Mouse (Mus musculus) thymus, adult 2 months (tissue): Measurements from ENCODE around the gene Taf15. TPM values are rescaled to one million over a fixed set of nuclear protein-coding genes. Genes with fewer than 3 reads are reported as not detected.

Experiments
- DNase-seq: peaks from one replicate; pipeline ENCODE4 v3.0.0; 2021
- H3K27ac ChIP-seq: fragments of 200-500 bp; 2 replicates; pipeline ENCODE4 v1.5.1; 2012; ENCODE audit warnings: low read length, control low read depth; ENCODE audit not compliant: control insufficient read depth, insufficient read depth
- H3K27me3 ChIP-seq: fragments of 200-500 bp; 2 replicates; pipeline ENCODE4 v1.6.1; 2012; ENCODE audit warnings: mild to moderate bottlenecking, low read length, moderate library complexity, mixed read lengths; ENCODE audit not compliant: control insufficient read depth, insufficient read depth
- H3K36me3 ChIP-seq: fragments of 200-500 bp; 2 replicates; pipeline ENCODE4 v1.6.1; 2012; ENCODE audit warnings: mild to moderate bottlenecking, low read length, moderate library complexity; ENCODE audit not compliant: control insufficient read depth, insufficient read depth
- H3K4me1 ChIP-seq: fragments of 200-500 bp; replicated peaks from 2 replicates; pipeline ENCODE4 v1.6.1; 2012; ENCODE audit warnings: low read length; ENCODE audit not compliant: control insufficient read depth, insufficient read depth
- H3K4me3 ChIP-seq: fragments of 200-500 bp; 2 replicates; pipeline ENCODE4 v1.5.1; 2012; ENCODE audit warnings: mild to moderate bottlenecking, low read length, control low read depth, moderate library complexity; ENCODE audit not compliant: control insufficient read depth, insufficient read depth
- CTCF ChIP-seq: fragments of 200-500 bp; IDR thresholded peaks from 2 replicates; pipeline ENCODE4 v1.5.1; 2012; ENCODE audit warnings: mild to moderate bottlenecking, control low read depth, low read length, moderate library complexity, borderline replicate concordance; ENCODE audit not compliant: control insufficient read depth, poor library complexity, insufficient read depth; ENCODE audit errors: extremely low read depth
- POLR2A ChIP-seq: fragments of 200-500 bp; IDR thresholded peaks from 2 replicates; pipeline ENCODE4 v1.6.1; 2012; ENCODE audit warnings: mild to moderate bottlenecking, low read length, control low read depth, moderate library complexity; ENCODE audit not compliant: control insufficient read depth, poor library complexity, insufficient read depth; ENCODE audit errors: extremely low read depth
- WGBS: fragments of 180-500 bp; shearing (Covaris S2); methylation state at CpG from one replicate; pipeline ENCODE4 v1.1.7; 2018; 5-methylcytosine and 5-hydroxymethylcytosine counted together
- polyA plus RNA-seq: library from polyadenylated mRNA; depleted of rRNA; stranded (reverse); fragments of >200 nt; gene quantifications from 2 replicates; pipeline ENCODE4 v1.2.3, GENCODE M21; 2012

Taf15 gene
- polyA plus RNA-seq, 1 experiment: 17.1 TPM

DNA sequence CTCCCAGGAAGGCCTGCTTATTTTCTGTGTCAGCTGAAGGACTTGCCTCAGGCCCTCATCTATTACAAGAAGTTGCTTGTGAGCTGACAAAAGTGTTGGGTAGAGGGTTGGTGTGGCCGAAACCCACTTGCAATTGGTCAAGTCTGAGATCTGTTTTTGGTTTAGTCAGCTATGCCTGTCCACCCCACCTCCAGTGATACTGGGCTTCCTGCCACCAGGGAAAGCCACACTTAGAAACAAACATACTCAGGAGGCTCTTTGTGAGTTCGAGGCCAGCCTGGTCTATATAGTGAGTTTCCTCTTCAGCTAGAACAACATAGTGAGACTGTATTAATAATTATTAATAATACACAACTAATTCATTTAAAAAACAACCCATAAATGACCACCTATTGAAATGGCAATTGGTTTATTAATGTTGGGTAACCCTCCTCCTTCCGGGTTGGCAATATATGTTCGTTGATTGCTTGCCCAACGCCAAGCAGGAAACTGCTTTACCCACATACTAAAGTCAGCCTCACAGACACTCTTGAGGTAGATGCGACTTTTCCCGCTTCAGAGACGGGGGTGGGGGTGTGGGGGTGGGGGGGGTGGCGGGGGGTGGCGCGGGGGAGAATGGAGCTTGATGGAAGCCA lies 33.3 kb upstream of the Taf15 start:
- H3K4me1 ChIP-seq: peaks cover 5% of the 10 kb centered on the region
- H3K27me3 ChIP-seq: 0 out of 2 replicates have a peak, but pooled peaks cover under 1% of the 10 kb centered on the region
- H3K27ac ChIP-seq: no peak overlapping the region
- H3K4me3 ChIP-seq: peak overlapping the region; percentile 59
- no peak for DNase-seq
- WGBS: 20% methylated on average over 11 of the region's 11 CpGs
- H3K36me3 ChIP-seq: no peaks in the 10 kb centered on the region
- no peak for TF ChIP-seq CTCF
- TF ChIP-seq POLR2A: no peak

DNA sequence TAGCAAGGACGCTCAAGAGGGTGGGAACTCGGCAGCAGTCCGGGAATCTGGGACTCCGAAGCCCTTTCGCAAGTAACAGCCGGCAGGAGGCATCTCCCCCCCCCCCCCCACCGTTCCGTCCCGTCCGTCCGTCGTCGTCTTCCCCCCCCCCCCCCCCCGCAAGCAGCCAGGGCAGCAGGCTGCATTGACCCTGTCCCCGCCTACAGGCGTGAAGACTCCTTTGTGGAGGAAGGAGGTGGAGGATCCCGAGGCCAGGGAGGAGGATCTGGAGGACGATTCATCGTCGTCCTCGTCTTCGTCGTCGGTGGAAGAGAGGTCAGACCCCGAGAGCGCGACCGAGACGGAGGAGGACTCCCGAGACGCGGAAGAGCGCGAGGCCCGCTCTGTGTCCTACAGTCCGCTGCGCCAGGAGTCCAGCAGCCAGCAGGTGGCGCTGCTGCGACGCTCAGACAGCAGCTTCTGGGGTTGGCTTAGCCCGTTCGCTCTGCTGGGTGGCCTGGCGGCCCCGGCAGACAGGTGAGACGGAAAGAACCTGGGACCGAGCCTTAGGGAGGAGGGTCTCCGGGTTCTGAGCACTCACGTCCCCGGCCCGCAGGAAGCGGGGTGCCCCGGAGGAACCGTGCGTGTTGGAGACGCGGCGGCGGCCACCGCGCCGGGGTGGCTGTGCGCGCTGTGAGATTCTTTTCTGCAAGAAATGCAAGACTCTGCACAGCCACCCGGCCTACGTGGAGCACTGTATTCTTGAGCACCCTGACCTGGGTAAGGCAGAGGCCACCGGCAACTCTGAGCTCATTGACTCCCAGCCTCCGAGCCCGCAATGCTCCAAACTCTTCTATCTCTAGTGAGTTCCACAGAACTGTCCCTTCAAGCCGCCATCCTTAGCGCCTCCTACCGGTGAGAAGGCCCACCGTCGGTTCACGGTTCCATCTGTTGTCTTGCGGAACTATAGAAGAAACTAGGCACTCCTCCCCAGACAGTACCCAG lies 32.5 kb upstream of the Taf15 start:
- WGBS: under 1% methylated on average over 69 of the region's 75 CpGs
- Histone ChIP-seq H3K4me3 (peak overlapping the region; percentile 59), H3K36me3 (no peaks in the 10 kb centered on the region), H3K27me3 (0 out of 2 replicates have a peak, but pooled peaks cover 4% of the 10 kb centered on the region), H3K4me1 (peaks cover 10% of the 10 kb centered on the region), H3K27ac (no peak overlapping the region)
- TF ChIP-seq POLR2A (no peak), CTCF (peak; percentile 85)
- peak; percentile 90 for DNase-seq

DNA sequence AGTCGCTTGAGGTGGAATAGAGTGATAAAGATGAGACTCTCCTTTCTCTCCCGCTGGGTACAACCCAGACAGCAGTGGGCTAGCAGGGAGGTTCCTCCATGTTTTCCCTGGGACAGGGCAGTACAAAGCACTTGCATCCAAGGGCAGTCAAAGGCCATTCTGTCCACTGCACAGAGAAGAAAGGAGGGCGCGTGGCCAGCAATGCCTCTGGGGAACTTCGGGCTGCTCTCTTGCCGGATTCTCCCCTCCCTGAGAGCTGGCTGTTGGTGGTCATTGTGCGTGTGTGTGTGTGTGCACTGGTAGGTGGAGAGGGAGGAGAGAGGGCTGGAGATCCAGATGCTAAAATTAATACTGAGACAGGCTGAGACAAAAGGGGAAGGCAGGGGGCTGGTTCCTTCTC lies 31.7 kb upstream of the Taf15 start:
- Histone ChIP-seq H3K27me3 (0 out of 2 replicates have a peak, but pooled peaks cover 4% of the 10 kb centered on the region), H3K27ac (no peak overlapping the region), H3K4me3 (no peak overlapping the region), H3K36me3 (no peaks in the 10 kb centered on the region), H3K4me1 (peaks cover 10% of the 10 kb centered on the region)
- 71% methylated on average over 7 of the region's 7 CpGs for WGBS
- DNase-seq: no peak
- TF ChIP-seq CTCF: no peak
- TF ChIP-seq POLR2A: no peak

DNA sequence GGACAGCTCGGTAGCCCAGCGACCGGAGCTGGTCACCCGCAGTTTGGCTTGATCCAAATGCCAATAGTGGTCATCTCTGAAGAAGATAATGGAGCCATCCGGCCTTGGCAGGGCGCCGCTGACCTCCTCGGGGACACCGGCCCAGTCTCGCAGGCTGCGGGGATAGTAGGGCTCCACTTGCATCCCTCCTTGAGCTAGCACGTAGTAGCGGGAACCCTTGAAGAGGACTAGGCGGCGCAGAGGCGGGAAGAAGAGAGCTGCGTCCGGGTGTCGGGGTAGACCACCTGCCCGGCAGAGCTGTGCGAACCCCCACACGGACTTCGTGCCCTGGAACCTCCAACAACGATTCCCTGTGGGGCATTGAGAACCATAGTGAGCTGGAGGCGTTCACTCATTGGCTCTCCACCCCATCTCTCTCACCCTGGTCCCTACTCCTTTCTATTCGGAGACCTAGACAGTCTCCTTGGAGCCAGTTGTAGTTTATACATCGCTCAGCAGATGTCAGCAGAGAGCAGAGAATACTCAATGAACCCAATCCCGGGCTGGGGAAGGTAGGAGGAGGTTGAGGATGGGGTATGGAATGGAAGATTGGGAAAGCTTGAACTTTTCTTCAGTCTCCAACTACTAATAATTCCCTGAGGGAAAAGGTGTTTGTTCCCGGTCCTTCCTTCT lies 30.2 kb upstream of the Taf15 start:
- 0 out of 2 replicates have a peak, but pooled peaks cover 4% of the 10 kb centered on the region for H3K27me3 ChIP-seq
- H3K36me3 ChIP-seq: no peaks in the 10 kb centered on the region
- H3K4me3 ChIP-seq: no peak overlapping the region
- WGBS: 27% methylated on average over 29 of the region's 29 CpGs
- peak; percentile 72 for DNase-seq
- peaks cover 10% of the 10 kb centered on the region for H3K4me1 ChIP-seq
- H3K27ac ChIP-seq: no peak overlapping the region
- TF ChIP-seq CTCF: no peak
- no peak for TF ChIP-seq POLR2A

DNA sequence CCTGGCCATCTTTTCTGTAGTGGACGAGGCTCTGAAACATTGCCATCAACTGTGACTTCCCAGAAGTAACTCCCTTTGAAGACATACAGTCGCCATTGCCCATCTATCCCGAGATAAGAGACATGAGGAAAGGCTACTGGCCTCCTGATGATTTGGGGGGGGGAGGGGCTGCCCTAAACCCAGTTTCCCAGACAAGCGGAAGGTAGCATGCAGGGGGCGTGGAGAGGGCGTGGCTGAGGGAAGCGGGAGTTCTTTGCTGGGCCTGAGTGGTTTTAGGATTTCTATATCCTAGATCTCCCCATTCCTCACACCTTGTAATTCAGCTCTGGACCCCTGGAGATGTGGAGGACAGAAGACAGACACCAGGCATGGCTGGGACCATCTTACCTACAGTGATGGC lies 29.1 kb upstream of the Taf15 start:
- Histone ChIP-seq H3K4me1 (peaks cover 10% of the 10 kb centered on the region), H3K27ac (no peak overlapping the region), H3K4me3 (no peak overlapping the region), H3K27me3 (0 out of 2 replicates have a peak, but pooled peaks cover 4% of the 10 kb centered on the region), H3K36me3 (no peaks in the 10 kb centered on the region)
- 30% methylated on average over 7 of the region's 7 CpGs for WGBS
- no peak for DNase-seq
- TF ChIP-seq CTCF: no peak
- no peak for TF ChIP-seq POLR2A

- Histone ChIP-seq H3K36me3 (no peaks in the 10 kb centered on the region), H3K27ac (no peak overlapping the region), H3K27me3 (0 out of 2 replicates have a peak, but pooled peaks cover 4% of the 10 kb centered on the region), H3K4me1 (peaks cover 10% of the 10 kb centered on the region), H3K4me3 (peak overlapping the region; percentile 21)
- TF ChIP-seq CTCF: peak; percentile 36; the same call in 1 of the 2 replicates
- TF ChIP-seq POLR2A: no peak
- no peak for DNase-seq
- WGBS: 26% methylated on average over 19 of the region's 19 CpGs
Observed at GRCm38 (mm10) chr11:83445001-83445400, 27.9 kb upstream of the Taf15 start.
